Mouse (Mus musculus): ENCODE measurements around the gene Atat1. TPM values are rescaled to one million over a fixed set of nuclear protein-coding genes. Genes with fewer than 3 reads are reported as not detected.

The Atat1 gene
- polyA plus RNA-seq, 1 experiment = not detected

DNA sequence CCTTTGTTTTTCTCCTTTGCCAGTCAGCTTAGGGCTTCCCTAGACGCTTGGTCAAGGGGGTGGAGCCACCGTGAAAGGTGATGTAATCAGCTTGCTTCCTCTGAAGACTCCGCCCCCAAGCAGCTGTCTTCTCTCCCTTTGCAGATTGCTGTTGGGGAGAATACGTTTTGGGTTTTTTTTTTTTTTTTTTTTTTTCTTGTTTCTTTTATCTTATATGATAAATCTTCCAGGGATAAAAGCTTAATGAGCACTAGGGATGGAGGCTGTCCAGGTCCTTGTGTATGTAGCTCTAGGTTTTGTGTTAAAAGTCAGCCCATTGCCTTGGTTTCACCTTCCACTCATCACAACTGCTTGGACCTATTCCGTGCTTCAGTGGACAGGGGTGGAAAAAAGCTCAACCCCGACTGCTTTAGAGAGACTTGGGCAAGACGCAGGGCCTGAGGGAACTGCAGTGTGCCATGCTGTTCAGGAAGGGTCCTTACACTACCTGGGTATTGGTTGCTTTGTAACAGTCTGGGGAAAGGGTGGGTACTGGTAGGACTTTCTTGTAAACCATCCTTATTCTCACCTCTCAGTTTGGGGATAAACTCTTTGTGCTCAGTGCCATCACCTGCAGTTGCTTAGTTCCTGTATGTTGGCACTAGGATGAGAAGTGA lies 9.3 kb upstream of the Atat1 start:
- WGBS = under 1% methylated on average over 7 of the region's 7 CpGs
- Histone ChIP-seq H3K4me1 (ENCODE audit: control insufficient read depth, insufficient read depth, low read length) (peaks cover 9% of the 10 kb centered on the region), H3K4me3 (ENCODE audit: insufficient read depth, low read depth, low read length) (peak overlapping the region; percentile 46), H3K27ac (ENCODE audit: insufficient read depth, low read depth, low read length) (peak overlapping the region; percentile 100)
- no peak for TF ChIP-seq CTCF (IDR thresholded peaks at IDR 0.05; ENCODE audit: insufficient read depth, low read depth, low read length)

GRCm38 (mm10) chr17:35918276-35919059 lies 8.6 kb upstream of the Atat1 start:
- no peak for TF ChIP-seq POLR2A (IDR thresholded peaks at IDR 0.05; ENCODE audit: insufficient read depth, low read depth, low read length)
- TF ChIP-seq CTCF (IDR thresholded peaks at IDR 0.05; ENCODE audit: insufficient read depth, low read depth, low read length) = no peak
- 0% methylated on average over 11 of the region's 11 CpGs for WGBS
- peak overlapping the region; percentile 100 for H3K27ac ChIP-seq (ENCODE audit: insufficient read depth, low read depth, low read length)
- peaks cover 9% of the 10 kb centered on the region for H3K4me1 ChIP-seq (ENCODE audit: control insufficient read depth, insufficient read depth, low read length)
- H3K4me3 ChIP-seq (ENCODE audit: insufficient read depth, low read depth, low read length) = peak overlapping the region; percentile 65

- Histone ChIP-seq H3K4me3 (ENCODE audit: insufficient read depth, low read depth, low read length) (peak overlapping the region; percentile 78), H3K4me1 (ENCODE audit: control insufficient read depth, insufficient read depth, low read length) (peaks cover 9% of the 10 kb centered on the region), H3K27ac (ENCODE audit: insufficient read depth, low read depth, low read length) (peak overlapping the region; percentile 100)
- TF ChIP-seq CTCF (IDR thresholded peaks at IDR 0.05; ENCODE audit: insufficient read depth, low read depth, low read length) = no peak
- no peak for TF ChIP-seq POLR2A (IDR thresholded peaks at IDR 0.05; ENCODE audit: insufficient read depth, low read depth, low read length)
- under 1% methylated on average over 13 of the region's 13 CpGs for WGBS
Observed at GRCm38 (mm10) chr17:35917463-35918251, 7.8 kb upstream of the Atat1 start.

GRCm38 (mm10) chr17:35917143-35917462 lies 7.2 kb upstream of the Atat1 start:
- peaks cover 9% of the 10 kb centered on the region for H3K4me1 ChIP-seq (ENCODE audit: control insufficient read depth, insufficient read depth, low read length)
- peak overlapping the region; percentile 100 for H3K27ac ChIP-seq (ENCODE audit: insufficient read depth, low read depth, low read length)
- 0% methylated on average over 8 of the region's 8 CpGs for WGBS
- peak overlapping the region; percentile 78 for H3K4me3 ChIP-seq (ENCODE audit: insufficient read depth, low read depth, low read length)
- TF ChIP-seq CTCF (IDR thresholded peaks at IDR 0.05; ENCODE audit: insufficient read depth, low read depth, low read length) (no peak), POLR2A (IDR thresholded peaks at IDR 0.05; ENCODE audit: insufficient read depth, low read depth, low read length) (no peak)

DNA sequence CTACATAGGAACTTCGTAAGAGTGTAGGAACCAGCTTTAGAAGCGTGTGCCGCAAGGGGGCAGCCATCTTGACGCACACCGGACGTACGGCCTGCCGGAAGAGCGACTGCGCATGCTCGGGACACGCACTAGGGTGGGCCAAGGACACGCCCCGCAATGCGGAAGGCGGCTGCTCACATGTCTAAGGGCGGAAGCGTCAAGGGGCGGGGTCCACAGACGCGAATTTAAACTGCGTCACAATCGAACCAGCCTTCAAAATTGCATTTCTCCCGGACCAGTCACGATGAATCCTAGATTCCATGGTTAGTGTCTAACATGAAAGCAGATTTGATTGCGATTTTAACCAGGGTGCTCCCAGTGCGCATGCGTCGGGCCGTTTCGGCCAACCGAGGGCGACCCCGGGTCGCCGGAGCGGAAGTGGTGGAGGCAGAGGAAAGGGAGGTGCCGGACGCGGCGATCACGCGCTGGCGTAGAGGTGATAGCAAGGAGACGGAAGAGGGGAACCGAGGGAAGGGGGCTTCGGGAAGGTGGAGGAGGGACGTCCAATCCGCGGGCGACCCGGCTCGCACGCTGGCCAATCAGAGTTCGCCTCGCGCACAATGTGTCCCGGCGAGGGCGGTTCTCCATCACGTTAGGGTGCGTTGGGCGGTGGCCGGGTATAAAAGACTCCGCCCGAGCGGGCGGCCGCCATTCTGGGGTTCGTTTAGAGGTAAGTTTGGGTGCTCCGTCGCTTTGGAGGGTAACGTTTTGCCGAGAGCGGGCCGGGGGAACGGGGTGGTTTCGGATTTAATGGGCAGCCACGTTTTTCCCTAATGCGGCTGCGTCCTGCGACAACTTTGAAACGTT lies 6.6 kb upstream of the Atat1 start, which contains the start of the genes Mrps18b and Ppp1r10:
Gene Mrps18b, minus strand, starts transcription at position 93 of the 846 bp plus-strand sequence.
Gene Ppp1r10, plus strand, starts transcription at position 138 of the 846 bp plus-strand sequence.
- WGBS = under 1% methylated on average over 83 of the region's 83 CpGs
- Histone ChIP-seq H3K27ac (ENCODE audit: insufficient read depth, low read depth, low read length) (peak within 1 kb of the TSS; percentile 100), H3K4me1 (ENCODE audit: control insufficient read depth, insufficient read depth, low read length) (peaks cover 7% of the 10 kb centered on the region), H3K4me3 (ENCODE audit: insufficient read depth, low read depth, low read length) (peak within 1 kb of the TSS; percentile 78)
- TF ChIP-seq POLR2A (IDR thresholded peaks at IDR 0.05; ENCODE audit: insufficient read depth, low read depth, low read length) (peak; percentile 100), CTCF (IDR thresholded peaks at IDR 0.05; ENCODE audit: insufficient read depth, low read depth, low read length) (no peak; the same call in 1 of the 2 replicates)

DNA sequence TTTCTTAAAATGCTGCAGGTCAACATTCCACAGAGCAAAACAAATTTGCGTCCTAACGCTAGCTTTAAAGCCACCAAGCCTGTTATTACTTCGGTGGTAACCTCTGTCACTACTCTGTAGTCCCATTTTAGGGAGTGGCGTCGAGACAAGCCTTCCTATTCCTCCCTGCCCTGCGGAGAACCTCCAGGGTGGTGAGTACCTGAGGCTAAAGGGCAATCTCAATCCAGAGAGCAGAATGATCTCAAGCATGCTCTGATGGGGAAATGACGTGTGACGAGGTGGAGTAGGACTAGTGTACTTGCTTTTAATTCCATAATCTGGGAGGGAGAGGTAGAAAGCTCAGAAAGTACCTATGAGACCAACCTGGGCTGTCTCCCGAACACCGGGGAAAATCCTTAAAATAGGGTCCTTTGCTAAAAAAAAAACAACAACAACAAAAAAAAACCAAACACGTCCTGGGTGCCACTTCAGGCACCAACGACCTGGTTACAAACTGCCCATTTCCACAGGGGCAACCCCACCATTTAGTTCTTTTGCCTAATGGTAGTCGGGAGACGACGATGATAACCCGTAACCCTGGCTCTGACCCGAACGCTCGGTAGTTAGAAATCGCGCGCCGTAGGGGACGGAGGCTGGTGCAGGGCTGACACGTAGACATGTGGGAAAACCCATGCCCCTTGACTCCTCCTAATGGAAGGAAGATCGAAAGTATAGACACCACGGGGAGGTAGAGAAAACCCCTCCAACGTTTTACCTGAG lies 5.8 kb upstream of the Atat1 start:
- H3K4me1 ChIP-seq (ENCODE audit: control insufficient read depth, insufficient read depth, low read length) = peaks cover 7% of the 10 kb centered on the region
- WGBS = 2% methylated on average over 28 of the region's 28 CpGs
- H3K27ac ChIP-seq (ENCODE audit: insufficient read depth, low read depth, low read length) = peak overlapping the region; percentile 7
- TF ChIP-seq POLR2A (IDR thresholded peaks at IDR 0.05; ENCODE audit: insufficient read depth, low read depth, low read length) = no peak; the same call in 1 of the 2 replicates
- no peak for TF ChIP-seq CTCF (IDR thresholded peaks at IDR 0.05; ENCODE audit: insufficient read depth, low read depth, low read length)
- peak overlapping the region; percentile 70 for H3K4me3 ChIP-seq (ENCODE audit: insufficient read depth, low read depth, low read length)

DNA sequence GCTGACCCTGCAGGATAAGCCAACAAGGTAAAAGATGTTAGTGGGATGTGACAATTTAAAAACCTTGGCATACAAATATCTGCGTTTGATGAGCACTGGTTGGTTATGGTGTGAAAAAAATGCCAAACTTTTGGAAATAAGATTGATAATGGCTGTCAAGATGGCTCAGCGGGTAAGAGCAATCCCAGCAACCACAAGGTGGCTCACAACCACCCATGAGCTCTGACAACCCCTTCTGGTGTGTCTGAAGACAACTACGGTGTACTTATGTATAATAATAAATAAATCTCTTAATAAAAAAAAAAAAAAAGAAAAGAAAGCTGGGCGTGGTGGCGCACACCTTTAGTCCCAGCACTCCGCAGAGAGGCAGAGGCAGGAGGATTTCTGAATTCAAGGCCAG lies 5.1 kb upstream of the Atat1 start:
- 82% methylated on average over 6 of the region's 6 CpGs for WGBS
- no peak for TF ChIP-seq POLR2A (IDR thresholded peaks at IDR 0.05; ENCODE audit: insufficient read depth, low read depth, low read length)
- H3K4me1 ChIP-seq (ENCODE audit: control insufficient read depth, insufficient read depth, low read length) = peaks cover 9% of the 10 kb centered on the region
- H3K4me3 ChIP-seq (ENCODE audit: insufficient read depth, low read depth, low read length) = no peak overlapping the region
- no peak overlapping the region for H3K27ac ChIP-seq (ENCODE audit: insufficient read depth, low read depth, low read length)

Data from olfactory bulb, adult 2 months (tissue).